Mouse (Mus musculus): ENCODE results near the gene Ndufb10.

DNA sequence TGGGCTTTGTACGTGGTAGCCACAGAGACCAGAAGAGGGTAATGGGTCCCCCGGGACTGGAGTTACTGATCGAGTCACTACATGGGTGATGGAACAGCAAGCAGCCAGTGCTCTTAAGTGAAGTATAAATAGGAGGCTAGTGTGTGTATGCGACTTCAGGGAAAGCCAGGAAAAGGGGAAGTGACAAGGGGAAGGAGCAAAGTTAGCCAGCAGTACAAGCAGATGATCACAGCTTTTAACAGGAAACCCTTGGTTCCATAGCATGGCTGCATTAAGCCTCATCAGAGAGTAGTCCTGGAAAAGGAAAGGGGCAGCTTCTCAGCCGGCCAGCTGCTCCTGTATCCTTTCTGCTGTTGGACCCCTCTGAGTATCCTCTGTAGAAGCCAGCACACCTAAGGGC is 31.9 kb downstream of the Ndufb10 start:
- TF ChIP-seq CTCF (IDR thresholded peaks at IDR 0.05; ENCODE audit: low read depth) (no peak), EP300 (IDR thresholded peaks at IDR 0.05; ENCODE audit: low read depth) (no peak)
